Mouse (Mus musculus) forebrain, embryonic 16.5 days (tissue): ENCODE results near the gene Tldc2. TPM values are rescaled to one million over a fixed set of nuclear protein-coding genes. Genes with fewer than 3 reads are reported as not detected.

ENCODE experiments used
- ATAC-seq: fragments of 200-750 bp; cut with Nextera tagmentation; 2 replicates; pipeline ENCODE4 v1.8.0; 2017; ENCODE audit warnings: mild to moderate bottlenecking, moderate library complexity
- H3K27ac ChIP-seq: fragments of 300-500 bp; sonication (generic); 2 replicates; pipeline ENCODE4 v1.5.1; 2014; ENCODE audit warnings: low read length, control low read depth
- H3K27me3 ChIP-seq: fragments of 300-500 bp; sonication (generic); replicated peaks from 2 replicates; pipeline ENCODE4 v1.6.1; 2014; ENCODE audit warnings: low read length; ENCODE audit not compliant: control insufficient read depth, insufficient read depth
- H3K36me3 ChIP-seq: fragments of 300-500 bp; sonication (generic); 2 replicates; pipeline ENCODE4 v1.6.1; 2014; ENCODE audit not compliant: control insufficient read depth, insufficient read depth
- H3K4me1 ChIP-seq: fragments of 300-500 bp; sonication (generic); replicated peaks from 2 replicates; pipeline ENCODE4 v1.6.1; 2014; ENCODE audit warnings: low read length; ENCODE audit not compliant: control insufficient read depth, insufficient read depth
- H3K4me2 ChIP-seq: fragments of 300-500 bp; sonication (generic); 2 replicates; pipeline ENCODE4 v1.6.1; 2014; ENCODE audit warnings: mild to moderate bottlenecking, low read length, control low read depth
- H3K4me3 ChIP-seq: fragments of 300-500 bp; sonication (generic); replicated peaks from 2 replicates; pipeline ENCODE4 v1.5.1; 2014; ENCODE audit warnings: mild to moderate bottlenecking, low read length, control low read depth
- H3K9ac ChIP-seq: fragments of 300-500 bp; sonication (generic); replicated peaks from 2 replicates; pipeline ENCODE4 v1.6.1; 2014; ENCODE audit warnings: low read depth, low read length, control low read depth
- H3K9me3 ChIP-seq: fragments of 300-500 bp; sonication (generic); 2 replicates; pipeline ENCODE4 v1.6.1; 2016; ENCODE audit warnings: low read length; ENCODE audit not compliant: control insufficient read depth
- WGBS: fragments of 180-500 bp; shearing (Covaris S2); extraction: QIAGEN DNeasy Blood & Tissue Kit; methylation state at CpG from one replicate; pipeline ENCODE4 v1.1.7; 2014; 5-methylcytosine and 5-hydroxymethylcytosine counted together
- polyA plus RNA-seq: library from polyadenylated mRNA; unstranded; fragments of >200 nt; fragmentation: Nextera tagmentation; extraction: Ambion mirVana; gene quantifications from 2 replicates; pipeline ENCODE4 v1.2.1, GENCODE M21; 2015

The Tldc2 gene
- polyA plus RNA-seq, 1 experiment from 2014 or later: not detected

DNA sequence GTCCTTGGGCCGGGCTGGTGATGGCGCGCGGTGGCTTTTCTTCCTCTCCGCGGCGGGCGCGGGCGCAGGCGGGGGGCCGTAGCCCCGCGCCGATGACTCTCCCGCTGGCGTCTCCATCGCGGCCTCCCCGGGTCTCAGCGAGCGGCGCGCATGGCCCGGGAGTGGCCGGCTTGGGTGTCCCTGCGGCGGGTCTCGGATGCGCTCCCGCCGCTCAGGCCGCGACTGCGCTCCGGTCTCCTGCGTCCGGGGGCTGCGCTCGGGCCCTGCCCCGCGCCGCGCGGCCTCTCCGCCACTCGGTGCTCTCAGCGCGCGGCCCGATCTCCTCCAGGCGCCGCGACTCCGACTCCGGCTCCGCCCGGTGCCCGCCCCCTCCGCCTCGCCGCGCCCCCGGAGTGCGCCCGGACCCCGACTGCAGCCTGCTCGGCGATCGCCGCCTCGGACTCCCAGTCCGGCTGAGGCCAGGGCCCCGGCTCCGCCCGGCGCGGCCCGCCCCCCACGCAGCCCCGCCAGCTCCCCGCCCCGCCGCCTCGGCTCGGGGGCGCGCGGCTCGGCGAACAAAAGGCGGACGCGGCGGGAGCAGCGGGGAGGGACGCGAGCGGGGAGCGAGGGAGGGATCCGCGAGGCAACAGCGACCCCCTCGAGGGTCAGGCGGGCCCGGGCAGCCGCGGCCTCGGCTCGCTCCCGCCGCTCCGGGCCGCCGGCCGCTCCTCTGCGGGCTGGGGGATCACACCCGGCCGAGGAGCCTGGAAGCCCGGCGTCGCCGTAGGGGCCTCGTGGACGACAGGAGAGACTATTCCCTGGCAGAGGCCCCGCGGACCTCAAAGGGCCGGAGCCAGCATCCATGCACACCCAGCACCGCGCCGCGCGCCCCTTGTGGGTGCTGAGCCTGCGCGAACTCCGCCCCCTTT is 7.8 kb upstream of the Tldc2 start, which contains the start of gene Soga1:
Gene Soga1, minus strand, starts transcription at position 462 of the 908 bp plus-strand sequence.
- WGBS: under 1% methylated on average over 107 of the region's 136 CpGs
- peak within 1 kb of the TSS; percentile 85 for H3K4me3 ChIP-seq
- peak within 1 kb of the TSS; percentile 80 for H3K4me2 ChIP-seq
- ATAC-seq: peak; percentile 86
- H3K36me3 ChIP-seq: no peaks in the 10 kb centered on the region
- H3K4me1 ChIP-seq: peaks cover 42% of the 10 kb centered on the region
- H3K9me3 ChIP-seq: no peaks in the 10 kb centered on the region
- H3K9ac ChIP-seq: peak within 1 kb of the TSS; percentile 96
- H3K27ac ChIP-seq: peak within 1 kb of the TSS; percentile 98
- H3K27me3 ChIP-seq: no peaks in the 10 kb centered on the region

DNA sequence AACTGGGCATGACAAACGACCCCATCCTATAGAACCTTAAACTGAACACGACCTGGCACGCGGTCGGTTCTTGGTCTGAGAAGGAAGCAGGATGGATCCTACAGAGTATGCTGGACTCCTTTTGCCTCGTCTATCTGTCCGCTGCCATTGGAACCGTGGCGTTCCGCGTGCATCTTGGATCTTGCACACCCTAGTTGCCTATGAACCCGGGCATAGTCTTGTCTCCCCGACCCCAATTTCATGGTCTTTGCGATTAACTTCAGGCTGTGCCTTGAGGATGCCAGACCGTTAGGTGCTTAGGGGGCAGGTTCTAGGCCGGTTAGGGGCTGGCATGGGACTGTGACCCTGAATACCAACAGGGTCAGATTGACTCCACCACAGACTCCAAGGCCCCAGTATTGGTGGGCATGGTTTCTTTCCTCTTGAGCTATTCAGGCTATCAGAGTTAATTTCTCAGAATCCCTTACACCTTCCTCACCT is 7.1 kb upstream of the Tldc2 start:
- H3K27me3 ChIP-seq: no peaks in the 10 kb centered on the region
- WGBS: 13% methylated on average over 16 of the region's 16 CpGs
- H3K27ac ChIP-seq: peak overlapping the region; percentile 98
- H3K4me1 ChIP-seq: peaks cover 35% of the 10 kb centered on the region
- H3K4me2 ChIP-seq: peak overlapping the region; percentile 80
- ATAC-seq: no peak
- H3K4me3 ChIP-seq: peak overlapping the region; percentile 85
- no peaks in the 10 kb centered on the region for H3K36me3 ChIP-seq
- peak overlapping the region; percentile 96 for H3K9ac ChIP-seq
- no peaks in the 10 kb centered on the region for H3K9me3 ChIP-seq

DNA sequence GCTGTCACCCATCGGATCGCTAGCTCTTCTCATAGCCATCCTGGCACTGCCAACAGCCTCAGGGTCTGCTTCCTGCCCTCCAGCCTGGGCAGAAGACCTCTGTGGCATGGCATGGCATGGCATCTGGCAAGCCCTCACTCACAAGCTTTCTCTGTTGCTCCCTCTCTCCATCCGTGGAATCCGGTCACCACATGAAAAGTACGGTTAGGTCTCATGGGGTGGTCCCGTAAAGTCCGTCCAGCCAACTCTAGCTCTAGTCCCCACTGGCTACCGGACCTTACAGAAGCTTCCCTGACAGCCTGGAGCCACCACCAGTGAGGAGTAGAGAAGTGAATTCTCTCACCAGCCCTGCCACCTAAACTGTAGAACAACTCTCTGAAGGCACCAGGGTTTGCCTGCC is 5.5 kb upstream of the Tldc2 start:
- 96% methylated on average over 8 of the region's 8 CpGs for WGBS
- Histone ChIP-seq H3K27me3 (no peaks in the 10 kb centered on the region), H3K4me2 (no peak overlapping the region), H3K36me3 (no peaks in the 10 kb centered on the region), H3K9ac (no peak overlapping the region), H3K9me3 (no peaks in the 10 kb centered on the region), H3K4me1 (peaks cover 19% of the 10 kb centered on the region), H3K4me3 (no peak overlapping the region), H3K27ac (no peak overlapping the region)
- ATAC-seq: no peak

DNA sequence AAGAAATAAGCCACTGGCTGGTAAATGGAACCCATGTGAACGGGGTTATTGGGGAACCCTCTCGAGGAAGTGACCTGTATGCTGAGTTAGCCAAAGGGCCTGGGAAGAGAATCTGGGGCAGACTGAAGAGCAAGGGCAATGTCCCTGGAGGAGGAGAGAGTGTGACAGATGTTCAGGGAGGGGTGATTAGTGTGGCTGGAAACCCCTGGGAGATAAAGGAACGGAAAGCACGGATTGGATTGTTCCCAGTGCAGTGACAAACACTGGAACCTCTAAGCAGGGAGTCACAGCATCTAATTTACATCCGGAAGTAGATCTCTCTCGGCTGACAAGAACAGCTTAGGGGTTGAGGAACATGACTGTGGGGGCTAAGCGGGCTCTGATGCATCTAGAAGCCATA is 4.9 kb upstream of the Tldc2 start:
- ATAC-seq: no peak
- Histone ChIP-seq H3K4me3 (no peak overlapping the region), H3K36me3 (no peaks in the 10 kb centered on the region), H3K27ac (no peak overlapping the region), H3K9ac (no peak overlapping the region), H3K27me3 (no peaks in the 10 kb centered on the region), H3K4me1 (peaks cover 13% of the 10 kb centered on the region), H3K4me2 (no peak overlapping the region), H3K9me3 (no peaks in the 10 kb centered on the region)
- WGBS: 33% methylated on average over 7 of the region's 7 CpGs

DNA sequence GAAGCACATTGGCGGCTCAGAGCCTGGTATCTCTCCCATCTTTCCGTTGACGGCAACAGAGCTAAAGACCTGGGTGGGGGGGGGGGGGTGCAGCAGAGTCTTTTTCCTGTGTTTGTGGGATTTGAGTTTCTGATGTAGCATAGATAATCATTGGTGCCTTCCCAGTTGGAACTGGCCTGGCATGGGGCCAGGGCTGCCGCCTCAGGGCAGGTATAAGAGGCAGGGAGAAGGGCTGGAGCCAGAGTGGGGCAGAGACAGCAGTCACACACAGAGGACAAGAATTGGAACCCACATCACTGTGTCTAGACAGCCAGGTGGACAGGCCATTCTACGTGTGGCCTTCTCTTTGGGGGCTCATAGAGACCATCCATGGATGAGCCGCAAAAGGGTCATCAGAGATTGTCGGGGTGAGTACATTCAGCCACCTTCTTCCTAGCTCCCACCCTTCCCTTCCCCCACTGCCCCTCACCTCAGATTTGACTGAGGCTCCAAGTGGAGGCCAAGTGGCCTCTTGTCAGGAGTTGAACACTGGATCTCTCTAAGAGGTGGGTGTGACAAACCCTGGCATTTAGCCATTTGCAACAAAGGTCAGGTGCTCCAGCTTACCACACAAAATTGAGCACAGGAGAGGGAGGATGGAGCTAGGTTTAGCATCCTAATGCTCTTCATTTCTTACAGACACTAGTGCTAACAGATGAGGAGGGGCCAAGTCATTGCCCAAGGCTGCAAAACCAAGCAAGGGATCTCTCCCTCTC is 1.8 kb upstream of the Tldc2 start:
- Histone ChIP-seq H3K4me2 (no peak overlapping the region), H3K27me3 (no peaks in the 10 kb centered on the region), H3K4me1 (peaks cover under 1% of the 10 kb centered on the region; the same call in 1 of the 2 replicates), H3K27ac (no peak overlapping the region), H3K9me3 (no peaks in the 10 kb centered on the region), H3K9ac (no peak overlapping the region), H3K36me3 (no peaks in the 10 kb centered on the region), H3K4me3 (no peak overlapping the region)
- ATAC-seq: no peak
- 89% methylated on average over 7 of the region's 7 CpGs for WGBS

DNA sequence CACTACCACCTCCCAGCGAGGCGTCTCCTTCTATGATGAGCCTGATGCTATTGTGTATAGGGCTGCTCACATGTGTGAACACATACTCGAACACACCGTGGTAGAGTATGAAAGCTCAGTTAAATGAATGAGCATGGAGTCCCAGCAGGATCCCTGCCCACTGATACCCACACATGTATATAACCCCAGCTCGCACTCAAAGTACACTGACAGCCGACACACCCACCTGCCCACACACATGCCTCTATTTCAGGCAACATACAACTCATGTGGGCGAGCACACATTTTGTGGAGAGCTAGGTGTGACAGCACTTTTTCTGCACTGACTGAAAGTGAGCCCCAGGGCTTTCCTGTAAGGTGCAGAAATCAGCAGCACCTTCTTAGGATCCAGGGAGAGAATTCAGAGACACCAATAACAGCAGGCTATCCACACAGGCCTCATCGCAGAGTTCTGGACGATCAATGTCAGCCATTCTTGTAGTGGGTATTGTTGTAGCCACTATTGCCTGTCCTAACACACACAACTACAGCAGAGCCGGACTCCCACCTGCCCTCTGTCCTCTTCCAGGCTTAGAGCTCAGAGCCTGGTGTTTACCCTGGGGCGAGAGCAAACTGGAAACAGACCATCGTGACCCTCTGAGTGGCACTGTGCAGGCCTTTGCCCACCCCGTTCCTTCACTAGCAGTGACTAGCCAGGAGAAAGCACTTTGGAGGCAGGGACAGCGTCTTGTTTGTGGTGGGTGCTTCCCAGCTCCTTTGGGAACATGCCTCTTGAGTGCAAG is 872 bp downstream of the Tldc2 start:
- no peak for ATAC-seq
- Histone ChIP-seq H3K36me3 (no peaks in the 10 kb centered on the region), H3K27ac (no peak overlapping the region), H3K27me3 (no peaks in the 10 kb centered on the region), H3K4me3 (no peak overlapping the region), H3K4me2 (no peak overlapping the region), H3K4me1 (peaks cover 7% of the 10 kb centered on the region), H3K9me3 (no peaks in the 10 kb centered on the region), H3K9ac (no peak overlapping the region)
- 82% methylated on average over 14 of the region's 14 CpGs for WGBS

DNA sequence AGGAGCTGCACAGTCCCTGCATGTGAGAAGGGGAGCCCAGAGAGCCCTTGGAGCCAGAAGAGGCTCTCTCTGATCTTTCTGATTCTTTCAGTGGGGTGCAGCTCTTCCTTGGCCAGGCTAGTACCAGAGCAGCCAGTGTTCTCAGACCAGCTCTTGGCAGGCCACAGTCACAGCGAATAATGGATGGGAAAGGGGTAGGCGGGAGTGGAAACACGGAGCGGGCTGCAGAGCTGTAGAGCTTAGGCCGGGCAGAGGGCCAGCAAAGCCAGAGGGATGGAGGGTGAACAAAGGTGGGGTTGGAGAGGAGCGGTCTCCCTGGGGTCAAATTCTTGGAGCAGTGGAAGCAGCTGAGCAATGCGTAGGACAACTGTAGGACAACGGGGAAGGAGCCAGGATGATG is 5.2 kb downstream of the Tldc2 start:
- H3K27me3 ChIP-seq: no peaks in the 10 kb centered on the region
- H3K36me3 ChIP-seq: no peaks in the 10 kb centered on the region
- WGBS: 26% methylated on average over 8 of the region's 8 CpGs
- H3K27ac ChIP-seq: no peak overlapping the region
- H3K9me3 ChIP-seq: no peaks in the 10 kb centered on the region
- no peak overlapping the region for H3K4me3 ChIP-seq
- peaks cover 7% of the 10 kb centered on the region for H3K4me1 ChIP-seq
- H3K4me2 ChIP-seq: no peak overlapping the region
- peak; percentile 82 for ATAC-seq
- no peak overlapping the region for H3K9ac ChIP-seq

DNA sequence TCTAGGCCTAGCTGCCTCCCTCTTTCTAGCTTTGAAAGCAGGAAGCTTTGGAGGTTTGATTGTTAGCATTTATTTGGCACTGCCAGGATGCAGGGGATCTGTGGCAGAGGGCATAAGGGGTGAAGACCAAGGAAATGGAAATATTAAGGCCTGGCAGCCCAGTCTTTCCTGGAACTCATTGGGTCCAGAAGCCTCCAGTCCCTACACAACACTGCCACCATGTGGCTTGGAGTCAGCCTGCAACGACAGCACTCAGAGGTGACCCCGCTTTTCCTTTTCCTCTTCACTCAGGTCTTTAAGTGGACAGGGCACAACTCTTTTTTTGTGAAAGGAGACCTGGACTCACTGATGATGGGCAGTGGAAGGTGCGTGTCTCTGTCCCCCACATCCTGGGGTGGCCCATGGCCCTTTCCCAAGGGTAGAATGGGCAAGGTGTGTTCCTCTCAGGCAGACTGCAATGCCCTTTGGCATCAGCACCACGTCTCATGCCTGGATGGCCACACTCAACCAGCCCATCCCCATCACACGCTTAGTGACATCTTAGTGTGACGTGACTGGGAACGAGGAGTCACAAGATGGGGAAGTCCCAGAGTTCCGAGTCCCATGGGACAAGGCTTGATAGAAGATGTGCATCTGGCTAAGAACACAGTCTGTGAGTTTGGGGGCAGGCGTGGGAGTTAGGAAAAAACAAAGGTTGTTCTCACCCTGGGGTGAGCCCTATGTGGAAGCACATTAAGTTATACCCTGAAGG is 8.3 kb downstream of the Tldc2 start:
- Histone ChIP-seq H3K4me1 (peaks cover 7% of the 10 kb centered on the region), H3K9ac (no peak overlapping the region), H3K4me2 (no peak overlapping the region), H3K27me3 (no peaks in the 10 kb centered on the region), H3K4me3 (no peak overlapping the region), H3K9me3 (no peaks in the 10 kb centered on the region), H3K36me3 (no peaks in the 10 kb centered on the region), H3K27ac (no peak overlapping the region)
- ATAC-seq: peak; percentile 72; the same call in 1 of the 2 replicates
- 65% methylated on average over 9 of the region's 9 CpGs for WGBS
